Mouse (Mus musculus) hindbrain, embryonic 16.5 days (tissue): ENCODE results near the gene Gm5142. TPM values are rescaled to one million over a fixed set of nuclear protein-coding genes. Genes with fewer than 3 reads are reported as not detected.

Source experiments
- ATAC-seq: fragments of 200-750 bp; cut with Nextera tagmentation; 2 replicates; pipeline ENCODE4 v1.8.0; 2017; ENCODE audit warnings: moderate TSS enrichment, moderate library complexity
- H3K27ac ChIP-seq: fragments of 300-500 bp; sonication (generic); 2 replicates; pipeline ENCODE4 v1.5.1; 2014; ENCODE audit warnings: low read depth, mild to moderate bottlenecking, control low read depth, low read length, moderate library complexity
- H3K27me3 ChIP-seq: fragments of 300-500 bp; sonication (generic); replicated peaks from 2 replicates; pipeline ENCODE4 v1.6.1; 2014; ENCODE audit warnings: low read length; ENCODE audit not compliant: control insufficient read depth, insufficient read depth
- H3K36me3 ChIP-seq: fragments of 300-500 bp; sonication (generic); 2 replicates; pipeline ENCODE4 v1.6.1; 2014; ENCODE audit warnings: mild to moderate bottlenecking, low read length, moderate library complexity, mixed read lengths; ENCODE audit not compliant: control insufficient read depth, insufficient read depth
- H3K4me1 ChIP-seq: fragments of 300-500 bp; sonication (generic); 2 replicates; pipeline ENCODE4 v1.6.1; 2014; ENCODE audit warnings: low read depth, low read length; ENCODE audit not compliant: control insufficient read depth, insufficient read depth
- H3K4me2 ChIP-seq: fragments of 300-500 bp; sonication (generic); 2 replicates; pipeline ENCODE4 v1.6.1; 2014; ENCODE audit warnings: mild to moderate bottlenecking, low read length, control low read depth, moderate library complexity
- H3K4me3 ChIP-seq: fragments of 300-500 bp; sonication (generic); 2 replicates; pipeline ENCODE4 v1.5.1; 2014; ENCODE audit warnings: mild to moderate bottlenecking, low read length, control low read depth, moderate library complexity
- H3K9ac ChIP-seq: fragments of 300-500 bp; sonication (generic); 2 replicates; pipeline ENCODE4 v1.6.1; 2014; ENCODE audit warnings: low read depth, mild to moderate bottlenecking, control low read depth, low read length, moderate library complexity
- H3K9me3 ChIP-seq: fragments of 300-500 bp; sonication (generic); 2 replicates; pipeline ENCODE4 v1.6.1; 2014; ENCODE audit warnings: mild to moderate bottlenecking, low read length, moderate library complexity; ENCODE audit not compliant: control insufficient read depth
- WGBS: fragments of 180-500 bp; shearing (Covaris S2); extraction: QIAGEN DNeasy Blood & Tissue Kit; methylation state at CpG from one replicate; pipeline ENCODE4 v1.1.7; 2014; 5-methylcytosine and 5-hydroxymethylcytosine counted together
- polyA plus RNA-seq: library from polyadenylated mRNA; unstranded; fragments of >200 nt; fragmentation: Nextera tagmentation; extraction: Ambion mirVana; gene quantifications from 2 replicates; pipeline ENCODE4 v1.2.1, GENCODE M21; 2015

Gene Gm5142
- polyA plus RNA-seq, 1 experiment from 2014 or later: not detected

GRCm38 (mm10) chr14:59186121-59186520 lies 7.6 kb upstream of the Gm5142 start:
- Histone ChIP-seq H3K4me2 (no peak overlapping the region), H3K9ac (no peak overlapping the region), H3K27ac (no peak overlapping the region), H3K4me3 (no peak overlapping the region), H3K27me3 (no peaks in the 10 kb centered on the region), H3K9me3 (no peaks in the 10 kb centered on the region), H3K4me1 (no peaks in the 10 kb centered on the region), H3K36me3 (no peaks in the 10 kb centered on the region)
- ATAC-seq: no peak
- 90% methylated on average over 2 of the region's 2 CpGs for WGBS

- H3K4me2 ChIP-seq: no peak overlapping the region
- no peaks in the 10 kb centered on the region for H3K36me3 ChIP-seq
- H3K4me1 ChIP-seq: no peaks in the 10 kb centered on the region
- H3K4me3 ChIP-seq: no peak overlapping the region
- no peak overlapping the region for H3K27ac ChIP-seq
- ATAC-seq: no peak
- no peak overlapping the region for H3K9ac ChIP-seq
- no peaks in the 10 kb centered on the region for H3K27me3 ChIP-seq
- no peaks in the 10 kb centered on the region for H3K9me3 ChIP-seq
Measured at GRCm38 (mm10) chr14:59185514-59185913, 7.0 kb upstream of the Gm5142 start.

- WGBS: 79% methylated on average over 2 of the region's 2 CpGs
- no peak for ATAC-seq
- no peak overlapping the region for H3K4me2 ChIP-seq
- H3K9ac ChIP-seq: no peak overlapping the region
- H3K27me3 ChIP-seq: no peaks in the 10 kb centered on the region
- H3K36me3 ChIP-seq: no peaks in the 10 kb centered on the region
- no peak overlapping the region for H3K27ac ChIP-seq
- H3K9me3 ChIP-seq: no peaks in the 10 kb centered on the region
- no peak overlapping the region for H3K4me3 ChIP-seq
- no peaks in the 10 kb centered on the region for H3K4me1 ChIP-seq
Measured at GRCm38 (mm10) chr14:59182732-59183131, 4.2 kb upstream of the Gm5142 start.

- Histone ChIP-seq H3K36me3 (no peaks in the 10 kb centered on the region), H3K27me3 (no peaks in the 10 kb centered on the region), H3K4me1 (no peaks in the 10 kb centered on the region), H3K27ac (no peak overlapping the region), H3K9me3 (no peaks in the 10 kb centered on the region), H3K4me3 (no peak overlapping the region), H3K9ac (no peak overlapping the region), H3K4me2 (no peak overlapping the region)
- no peak for ATAC-seq
- WGBS: 76% methylated on average over 3 of the region's 3 CpGs
Measured at GRCm38 (mm10) chr14:59157016-59157698, 21.4 kb downstream of the Gm5142 start.

GRCm38 (mm10) chr14:59155589-59155988 lies 23.0 kb downstream of the Gm5142 start:
- H3K9ac ChIP-seq: no peak overlapping the region
- WGBS: 86% methylated on average over 2 of the region's 2 CpGs
- no peak overlapping the region for H3K4me2 ChIP-seq
- no peak overlapping the region for H3K4me3 ChIP-seq
- H3K27me3 ChIP-seq: no peaks in the 10 kb centered on the region
- ATAC-seq: no peak
- H3K27ac ChIP-seq: no peak overlapping the region
- no peaks in the 10 kb centered on the region for H3K36me3 ChIP-seq
- no peaks in the 10 kb centered on the region for H3K9me3 ChIP-seq
- no peaks in the 10 kb centered on the region for H3K4me1 ChIP-seq

GRCm38 (mm10) chr14:59142793-59143192 lies 35.8 kb downstream of the Gm5142 start, which contains the start of gene 1700129C05Rik:
1700129C05Rik (minus strand) TSS chr14:59142893.
- Histone ChIP-seq H3K27me3 (no peaks in the 10 kb centered on the region), H3K9ac (no peak within 1 kb of the TSS), H3K4me3 (no peak within 1 kb of the TSS), H3K9me3 (no peaks in the 10 kb centered on the region), H3K27ac (no peak within 1 kb of the TSS), H3K36me3 (no peaks in the 10 kb centered on the region), H3K4me1 (no peaks in the 10 kb centered on the region), H3K4me2 (no peak within 1 kb of the TSS)
- WGBS: 92% methylated on average over 4 of the region's 4 CpGs
- no peak for ATAC-seq

- ATAC-seq: no peak
- 4% methylated on average over 2 of the region's 2 CpGs for WGBS
- H3K27ac ChIP-seq: no peak overlapping the region
- no peaks in the 10 kb centered on the region for H3K27me3 ChIP-seq
- H3K4me1 ChIP-seq: no peaks in the 10 kb centered on the region
- no peaks in the 10 kb centered on the region for H3K9me3 ChIP-seq
- no peak overlapping the region for H3K9ac ChIP-seq
- H3K36me3 ChIP-seq: no peaks in the 10 kb centered on the region
- H3K4me2 ChIP-seq: no peak overlapping the region
- no peak overlapping the region for H3K4me3 ChIP-seq
Measured at GRCm38 (mm10) chr14:59114281-59114680, 64.3 kb downstream of the Gm5142 start.

Other genes starting within 250 kb of the Gm5142 start
- not detected in 2 replicates for gene 1700129C05Rik, start 35.9 kb downstream of the Gm5142 start, polyA plus RNA-seq
- 38.9 and 44.7 TPM in 2 replicates for gene Rcbtb1, start 22.5 kb upstream of the Gm5142 start, polyA plus RNA-seq
- 0.24 TPM in 1 of 2 replicates, not detected in the other for gene Gm6904, start 81.5 kb upstream of the Gm5142 start, polyA plus RNA-seq
- not detected in 2 replicates for gene Phf11a, start 118.8 kb upstream of the Gm5142 start, polyA plus RNA-seq
- 0.20 and 0.22 TPM in 2 replicates for gene Phf11b, start 162.6 kb upstream of the Gm5142 start, polyA plus RNA-seq
- 0.37 and 0.43 TPM in 2 replicates for gene Phf11d, start 186.7 kb upstream of the Gm5142 start, polyA plus RNA-seq
- 0.20 and 0.21 TPM in 2 replicates for gene Phf11c, start 216.6 kb upstream of the Gm5142 start, polyA plus RNA-seq